In the genomic region with DNA sequence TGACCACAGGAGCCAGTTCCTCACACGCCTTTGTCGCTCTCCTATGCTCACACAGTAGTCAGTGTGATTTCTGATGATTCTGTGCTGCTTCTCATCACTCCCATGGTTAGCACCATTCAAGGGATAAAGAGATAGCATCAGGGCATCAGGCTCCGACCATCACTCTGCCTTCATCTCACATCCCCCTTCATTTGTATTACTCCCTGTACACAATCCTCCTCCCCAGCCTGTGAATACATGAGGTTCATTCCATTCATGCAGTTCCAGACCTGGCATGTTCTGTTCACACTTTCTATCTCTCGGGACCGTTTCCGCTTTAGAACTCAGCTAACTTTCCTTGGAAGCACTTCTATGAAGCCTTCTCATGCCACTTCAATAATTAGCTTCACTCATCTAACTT, we compare ENCODE assay signal across 18 mouse cellular contexts.
"Had no signal": no experiment of that assay in that cellular context is flagged by ENCODE, and none has a peak within 500 bp of the region (broad histone marks: within the 10 kb centered on the region; RNA-seq: fewer than 3 reads in every experiment).

No protein-coding gene starts in this region.

- H3K9ac ChIP-seq: liver, embryonic 13.5 days; liver, embryonic 15.5 days; liver, postnatal 0 days; lung, embryonic 15.5 days; neural tube, embryonic 12.5 days; stomach, embryonic 15.5 days had no signal

- H3K4me2 ChIP-seq: liver, embryonic 11.5 days; liver, embryonic 13.5 days; liver, embryonic 15.5 days; lung, embryonic 15.5 days; neural tube, embryonic 12.5 days; stomach, embryonic 15.5 days had no signal

- H3K9me3 ChIP-seq: liver, embryonic 13.5 days; liver, embryonic 15.5 days; lung, embryonic 15.5 days; neural tube, embryonic 12.5 days; stomach, embryonic 15.5 days had no signal

- H3K36me3 ChIP-seq: liver, embryonic 13.5 days; liver, embryonic 15.5 days; lung, embryonic 15.5 days; neural tube, embryonic 12.5 days; stomach, embryonic 15.5 days had no signal

- H3K4me3 ChIP-seq: liver, embryonic 13.5 days; liver, embryonic 15.5 days; lung, embryonic 15.5 days; megakaryocyte, embryonic 14.5 days; neural tube, embryonic 12.5 days; stomach, embryonic 15.5 days had no signal

- H3K4me1 ChIP-seq: liver, embryonic 13.5 days; liver, embryonic 15.5 days; lung, embryonic 15.5 days; megakaryocyte, embryonic 14.5 days; stomach, embryonic 15.5 days had no signal

- H3K27me3 ChIP-seq: liver, embryonic 13.5 days; liver, embryonic 15.5 days; lung, embryonic 15.5 days; megakaryocyte, embryonic 14.5 days; neural tube, embryonic 12.5 days; stomach, embryonic 15.5 days had no signal

- DNase-seq: liver, embryonic 13.5 days; liver, postnatal 0 days; lung, adult 2 months; lung, postnatal 14 days; lung, postnatal 36 days; right cerebral cortex, postnatal 14 days; thymus, adult 2 months; thymus, postnatal 25 days; thymus, postnatal 4 days had no signal

- H3K27ac ChIP-seq: liver, embryonic 13.5 days; liver, embryonic 15.5 days; lung, embryonic 15.5 days; macrophage; neural tube, embryonic 12.5 days; stomach, embryonic 15.5 days; stomach, postnatal 0 days had no signal

- ATAC-seq: liver, postnatal 0 days; lung, postnatal 0 days had no signal
